Mouse (Mus musculus) MEL-GATA-1-ER (cell line): Measurements from ENCODE around the gene Duxf3.
"Not testable (repeated sequence)": the region's sequence is repeated elsewhere in the genome, so short reads cannot be mapped to it uniquely, and the experiment has no call there.

ENCODE experiments used
- DNase-seq: peaks from one replicate; pipeline ENCODE4 v3.0.0-alpha.2; 2012; ENCODE audit warnings: low read depth; ENCODE audit errors: extremely low read depth

The Duxf3 gene

DNA sequence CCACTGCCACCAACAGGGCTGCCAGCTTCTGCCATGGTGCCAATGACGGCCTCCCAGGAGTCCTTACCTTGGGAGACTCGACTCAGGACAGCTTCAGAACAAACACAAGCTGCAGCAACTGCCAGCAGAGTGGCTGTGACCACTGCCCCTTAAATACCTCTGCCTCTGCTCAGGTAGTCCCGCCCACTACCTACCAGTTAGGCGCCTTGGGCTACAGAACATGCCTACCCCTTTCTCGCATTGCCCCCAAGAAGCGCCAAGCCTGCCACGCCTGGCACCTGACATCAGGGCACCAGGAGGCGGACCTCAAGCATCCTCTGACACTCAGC, at the start of gene Duxf3:
Gene Duxf3, minus strand, starts transcription at position 35 of the 329 bp plus-strand sequence.
- not testable (repeated sequence) for DNase-seq

DNA sequence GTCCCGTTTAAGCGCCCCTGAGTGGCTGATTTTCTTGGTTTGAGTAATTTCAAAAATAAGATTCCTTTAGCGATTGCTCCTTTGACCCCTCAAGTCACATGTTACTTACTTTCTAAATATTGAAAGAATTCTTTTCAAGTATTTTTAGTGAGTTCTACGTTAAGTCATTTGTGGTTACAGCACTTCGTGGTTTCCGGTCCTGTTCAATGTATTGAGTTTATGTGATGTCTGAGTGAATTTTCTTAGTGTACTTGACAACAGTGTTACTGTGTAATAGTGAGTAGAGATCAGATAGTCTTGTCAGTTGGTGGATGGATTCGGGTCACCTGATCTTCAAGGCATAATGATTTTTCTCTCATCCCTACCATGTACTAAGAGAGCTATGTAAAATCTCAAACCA, 49.8 kb upstream of the Duxf3 start:
- DNase-seq: no peak

DNA sequence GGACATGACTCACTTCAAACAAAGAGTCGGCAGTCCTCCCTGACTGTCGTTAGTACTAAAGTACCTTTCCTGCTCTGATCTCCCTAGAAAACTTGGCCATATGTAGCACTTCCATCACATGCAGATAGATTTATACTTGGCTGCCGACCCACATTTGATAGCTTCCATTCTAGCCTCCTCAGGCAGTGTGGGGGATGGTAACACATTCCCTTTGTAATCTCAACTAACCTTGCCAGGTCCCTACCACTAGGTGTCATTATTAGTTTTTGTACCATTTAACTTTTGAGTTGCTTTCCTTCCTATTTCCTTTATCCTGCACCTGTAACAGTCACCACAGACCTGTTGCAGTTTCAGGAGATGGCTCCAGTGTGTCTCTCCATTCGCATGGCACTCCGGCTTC, 26.0 kb upstream of the Duxf3 start:
- DNase-seq: no peak

DNA sequence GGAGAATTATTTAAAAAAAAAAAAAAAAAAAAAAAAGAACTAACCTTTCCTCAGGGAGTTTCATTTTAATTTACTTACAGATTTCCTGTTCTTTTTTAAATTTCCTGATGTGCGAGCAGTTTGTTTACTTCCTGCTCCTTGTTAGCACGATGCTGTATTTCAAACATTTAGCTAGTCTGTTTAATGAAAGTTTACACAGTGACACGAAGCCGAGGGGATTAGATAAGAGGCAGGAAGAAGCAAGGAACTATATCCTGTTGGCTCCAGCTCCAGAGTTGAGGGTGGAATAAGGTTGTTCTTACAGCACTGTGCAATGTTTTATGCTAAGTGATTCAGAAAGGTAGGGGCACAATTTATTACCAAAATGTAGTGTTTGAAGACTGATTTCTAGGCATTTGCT, 23.5 kb upstream of the Duxf3 start:
- peak; percentile 15 for DNase-seq

DNA sequence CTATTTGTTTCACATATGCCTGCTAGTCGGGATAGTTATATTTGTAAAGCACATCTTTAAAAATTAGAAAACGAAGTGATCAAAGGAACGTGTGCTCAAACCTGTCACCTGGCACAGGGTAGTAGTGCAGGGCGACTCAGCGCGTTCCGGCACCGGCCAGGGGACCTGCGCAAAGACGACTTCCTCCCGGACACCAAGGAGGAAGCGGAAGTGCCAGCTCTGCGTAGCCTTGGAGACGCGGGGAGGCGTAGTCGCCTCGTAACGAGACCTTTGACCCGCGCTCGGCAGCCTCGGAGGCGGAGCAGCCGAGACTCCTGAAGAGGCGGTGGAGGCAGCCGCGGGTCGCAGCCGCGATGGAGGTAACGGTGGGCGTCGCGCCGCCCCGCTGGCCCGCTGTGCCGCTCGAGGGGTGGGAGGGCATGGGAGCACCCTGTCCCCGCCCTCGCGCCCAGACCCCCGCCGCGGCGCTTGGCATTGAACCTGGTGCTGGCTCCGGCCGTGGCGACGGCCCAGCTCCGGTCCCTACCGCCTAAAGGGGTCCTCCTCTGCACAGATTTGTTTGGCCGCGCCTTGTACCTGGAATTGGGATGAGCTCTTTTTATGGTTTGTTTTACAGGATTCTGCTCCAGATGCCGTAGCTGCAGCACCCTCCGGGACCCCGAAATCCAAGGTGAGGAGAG, 22.9 kb upstream of the Duxf3 start, which contains the start of gene Gcc2:
Gene Gcc2, plus strand, starts transcription at position 285 of the 680 bp plus-strand sequence.
- peak; percentile 90 for DNase-seq

DNA sequence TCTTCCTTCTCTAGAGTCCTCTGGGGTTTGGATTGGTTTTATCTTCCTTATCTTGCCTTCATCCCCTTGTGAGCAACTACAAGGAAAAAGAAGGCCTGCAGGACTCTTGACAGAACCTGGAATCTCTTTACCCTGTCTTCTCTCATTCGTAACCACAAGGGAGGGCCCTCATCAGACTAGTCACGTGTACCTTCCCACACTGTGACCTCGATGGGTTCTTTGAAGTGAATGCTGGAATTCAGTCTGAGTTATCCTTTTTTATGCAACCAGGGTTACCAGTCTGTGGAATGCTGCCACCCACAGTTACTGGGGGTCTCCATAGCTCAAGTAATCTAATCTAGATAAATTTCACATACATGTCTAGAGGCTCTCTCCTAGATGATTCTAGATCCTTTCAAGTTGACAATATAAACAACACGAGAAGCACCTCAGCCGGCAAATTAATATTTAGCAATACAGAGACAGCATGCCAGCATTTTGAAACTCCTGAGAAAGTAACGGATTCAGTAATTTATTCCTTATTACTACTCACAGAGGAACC, 22.2 kb upstream of the Duxf3 start:
- DNase-seq: peak; percentile 3

DNA sequence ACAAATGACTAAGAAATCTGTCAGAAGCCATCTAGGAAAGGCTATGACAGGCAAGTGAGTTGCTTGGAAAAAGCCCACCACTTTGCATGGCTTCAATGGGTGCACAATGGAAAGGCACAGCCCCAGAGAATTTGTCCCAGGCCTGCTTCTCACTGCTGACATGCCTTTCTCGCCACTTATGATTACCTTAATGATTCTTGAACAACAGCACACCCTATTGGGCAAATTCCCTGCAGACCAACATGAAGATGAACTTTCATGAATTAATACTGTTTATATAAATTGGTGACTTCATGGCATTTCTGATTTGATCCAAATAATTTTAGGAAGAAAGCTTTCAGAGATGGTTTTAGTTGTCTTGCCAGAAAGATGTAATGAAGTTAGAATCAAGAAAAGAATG, 17.1 kb upstream of the Duxf3 start:
- peak; percentile 4 for DNase-seq

DNA sequence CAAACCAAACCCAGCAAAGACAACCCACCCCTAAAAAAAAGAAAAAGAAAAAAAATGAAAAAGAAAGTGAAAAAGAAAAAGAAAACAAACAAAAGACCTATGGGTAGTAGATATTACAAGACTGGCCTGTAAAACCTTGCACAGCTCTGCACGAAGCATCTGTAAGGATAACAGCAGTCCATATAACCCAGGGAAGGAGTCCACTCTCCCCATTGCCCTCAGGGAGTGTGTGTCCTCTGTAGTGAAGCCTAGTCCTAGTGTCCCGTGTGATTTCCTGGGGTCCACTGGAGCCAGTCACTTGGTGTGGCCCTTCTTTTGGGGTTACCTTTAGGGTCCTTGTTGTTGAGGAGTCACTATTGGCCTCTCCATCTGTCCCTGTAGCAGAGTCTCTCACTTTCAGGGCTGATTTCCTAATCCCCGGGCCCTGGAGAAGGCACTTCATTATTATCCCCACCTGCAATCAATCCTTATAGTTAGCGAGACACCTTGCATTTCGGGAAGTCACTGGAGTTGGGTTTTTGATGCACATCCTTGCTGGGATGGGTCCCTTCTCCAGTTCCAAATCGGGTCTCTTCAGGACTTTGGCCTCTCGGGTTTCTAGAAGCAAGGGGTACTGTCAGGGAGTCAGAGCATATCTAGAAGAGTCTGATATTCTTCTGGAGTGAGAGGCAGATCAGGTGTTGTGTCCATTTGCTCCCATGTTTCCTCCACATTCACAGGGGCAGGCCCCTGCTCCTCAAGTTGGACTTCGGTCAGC, 6.7 kb upstream of the Duxf3 start:
- DNase-seq: not testable (repeated sequence)

DNA sequence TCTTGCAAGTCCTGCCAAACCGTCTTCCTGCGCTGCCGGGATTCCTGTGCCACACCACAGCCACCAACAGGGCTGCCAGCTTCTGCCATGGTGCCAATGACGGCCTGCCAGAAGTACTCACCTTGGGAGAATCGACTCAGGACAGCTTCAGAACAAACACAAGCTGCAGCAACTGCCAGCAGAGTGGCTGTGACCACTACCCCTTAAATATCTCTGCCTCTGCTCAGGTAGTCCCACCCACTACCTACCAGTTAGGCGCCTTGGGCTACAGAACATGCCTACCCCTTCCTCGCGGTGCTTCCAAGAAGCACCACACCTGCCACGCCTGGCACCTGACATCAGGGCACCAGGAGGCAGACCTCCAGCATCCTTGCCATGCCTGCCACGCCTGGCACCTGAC, 4.1 kb upstream of the Duxf3 start, which contains the start of gene Gm4981:
Gene Gm4981, minus strand, starts transcription at position 89 of the 400 bp plus-strand sequence.
- DNase-seq: no peak

DNA sequence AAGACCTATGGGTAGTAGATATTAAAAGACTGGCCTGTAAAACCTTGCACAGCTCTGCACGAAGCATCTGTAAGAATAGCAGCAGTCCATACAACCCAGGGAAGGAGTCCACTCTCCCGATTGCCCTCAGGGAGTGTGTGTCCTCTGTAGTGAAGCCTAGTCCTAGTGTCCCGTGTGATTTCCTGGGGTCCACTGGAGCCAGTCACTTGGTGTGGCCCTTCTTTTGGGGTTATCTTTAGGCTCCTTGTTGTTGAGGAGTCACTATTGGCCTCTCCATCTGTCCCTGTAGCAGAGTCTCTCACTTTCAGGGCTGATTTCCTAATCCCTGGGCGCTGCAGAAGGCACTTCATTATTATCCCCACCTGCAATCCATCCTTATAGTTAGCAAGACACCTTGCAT, 2.5 kb upstream of the Duxf3 start:
- not testable (repeated sequence) for DNase-seq

DNA sequence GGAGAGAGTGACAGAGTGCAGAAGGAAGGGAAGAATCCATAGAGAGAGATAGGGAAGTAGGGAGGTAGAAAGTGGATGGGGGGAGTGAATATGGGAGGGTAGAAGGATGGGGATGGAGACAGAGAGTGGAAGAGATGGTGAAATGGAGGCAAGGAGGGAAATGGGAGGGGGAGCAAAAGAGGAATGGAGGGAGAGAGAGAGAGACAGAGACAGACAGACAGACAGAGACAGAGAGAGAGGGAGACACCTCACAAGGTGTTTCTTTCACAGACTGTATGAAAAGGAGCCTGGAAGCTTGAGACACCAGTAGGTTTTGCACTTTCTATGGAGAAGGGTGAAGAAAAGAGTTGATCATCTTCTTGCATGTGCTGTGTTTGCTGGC, 1.3 kb upstream of the Duxf3 start:
- DNase-seq: not testable (repeated sequence)

DNA sequence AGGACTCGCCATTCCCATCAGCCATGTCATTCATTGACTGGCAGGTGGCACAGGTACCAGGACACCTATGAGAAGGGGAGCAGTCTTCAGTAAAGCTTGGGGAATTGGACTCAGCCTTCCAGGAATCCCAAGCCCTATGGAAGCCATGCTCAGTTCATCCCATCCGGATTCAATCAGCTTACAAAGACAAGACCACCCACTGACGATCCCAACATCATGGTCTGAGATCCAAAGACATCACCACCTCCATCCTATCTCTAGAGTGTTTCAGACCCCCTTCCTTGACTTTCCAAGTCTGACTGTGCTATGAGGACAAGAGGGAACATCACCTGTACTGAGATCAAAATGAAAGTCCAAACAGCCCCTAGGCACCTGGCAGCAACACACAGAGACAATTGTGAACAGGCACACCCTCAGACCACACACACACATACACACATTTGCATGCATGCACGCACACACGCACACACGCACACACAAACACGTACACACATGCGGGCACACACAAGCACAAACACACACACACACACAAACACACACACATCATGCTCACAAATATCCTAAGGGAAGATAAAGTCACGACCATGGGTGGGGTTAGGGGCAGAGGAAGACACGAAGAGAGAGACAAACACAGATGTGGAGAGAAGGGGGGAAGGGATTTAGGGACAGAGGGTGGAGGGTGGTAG, 722 bp upstream of the Duxf3 start:
- not testable (repeated sequence) for DNase-seq

DNA sequence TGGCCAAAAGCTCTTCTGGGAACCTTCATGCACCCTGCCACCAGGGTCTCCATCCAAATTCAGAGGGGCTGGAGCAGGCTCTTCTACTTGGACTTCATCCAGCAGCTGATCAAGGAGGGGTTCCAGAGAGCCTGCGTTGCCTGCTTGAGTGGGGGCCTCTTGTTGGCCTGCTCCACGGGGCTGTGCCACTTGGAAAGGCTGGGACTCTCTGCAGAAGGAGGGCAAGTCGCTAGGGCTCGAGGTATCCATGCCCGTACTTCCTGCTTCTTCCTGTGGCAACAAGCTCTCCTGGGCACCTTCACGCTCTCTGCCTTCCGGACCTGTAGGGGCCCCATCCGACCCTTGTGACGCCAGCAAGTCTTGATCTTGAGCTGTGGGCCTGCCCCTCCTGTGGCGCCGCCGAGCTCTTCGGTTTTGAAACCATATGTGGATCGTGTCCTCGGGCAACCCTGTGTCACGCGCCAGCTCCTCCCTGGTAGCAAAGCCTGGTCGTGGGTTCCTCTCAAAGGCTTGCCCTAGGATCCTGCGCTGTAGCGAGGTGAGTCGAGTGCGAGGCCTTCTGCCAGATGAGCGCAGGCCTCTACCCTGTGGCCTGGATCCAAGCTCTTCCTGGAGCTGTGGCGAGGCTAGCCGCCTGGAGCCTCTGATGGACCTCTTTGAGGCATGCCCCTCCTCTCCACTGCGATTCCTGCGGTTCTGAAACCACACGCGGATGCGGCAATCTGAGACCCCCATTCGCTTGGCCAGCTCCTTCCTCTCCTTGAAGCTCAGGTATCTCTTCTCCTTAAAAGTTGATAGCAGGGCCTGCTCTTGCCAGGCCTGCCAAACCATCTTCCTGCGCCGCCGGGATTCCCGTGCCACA, 465 bp downstream of the Duxf3 start:
- not testable (repeated sequence) for DNase-seq

DNA sequence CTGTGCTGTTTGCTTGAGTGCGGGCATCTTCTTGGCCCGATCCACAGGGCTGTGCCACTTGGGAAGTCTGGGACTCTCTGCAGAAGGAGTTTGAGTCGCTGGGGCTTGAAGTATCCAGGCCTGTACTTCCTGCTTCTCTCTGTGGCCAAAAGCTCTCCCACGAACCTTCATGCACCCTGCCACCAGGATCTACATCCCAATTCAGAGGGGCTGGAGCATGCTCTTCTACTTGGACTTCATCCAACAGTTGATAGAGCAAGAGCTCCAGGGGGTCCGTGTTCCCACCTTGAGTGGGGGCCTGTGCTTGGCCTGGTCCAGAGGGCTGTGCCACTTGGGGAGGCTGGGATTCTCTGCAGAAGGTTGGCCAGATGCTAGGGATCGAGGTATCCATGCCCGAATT, 1.4 kb downstream of the Duxf3 start:
- DNase-seq: not testable (repeated sequence)

DNA sequence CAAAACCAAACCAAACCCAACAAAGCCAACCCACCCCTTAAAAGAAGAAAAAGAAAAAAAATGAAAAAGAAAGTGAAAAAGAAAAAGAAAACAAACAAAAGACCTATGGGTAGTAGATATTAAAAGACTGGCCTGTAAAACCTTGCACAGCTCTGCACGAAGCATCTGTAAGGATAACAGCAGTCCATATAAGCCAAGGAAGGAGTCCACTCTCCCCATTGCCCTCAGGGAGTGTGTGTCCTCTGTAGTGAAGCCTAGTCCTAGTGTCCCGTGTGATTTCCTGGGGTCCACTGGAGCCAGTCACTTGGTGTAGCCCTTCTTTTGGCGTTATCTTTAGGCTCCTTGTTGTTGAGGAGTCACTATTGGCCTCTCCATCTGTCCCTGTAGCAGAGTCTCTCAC, 2.5 kb downstream of the Duxf3 start:
- DNase-seq: not testable (repeated sequence)

DNA sequence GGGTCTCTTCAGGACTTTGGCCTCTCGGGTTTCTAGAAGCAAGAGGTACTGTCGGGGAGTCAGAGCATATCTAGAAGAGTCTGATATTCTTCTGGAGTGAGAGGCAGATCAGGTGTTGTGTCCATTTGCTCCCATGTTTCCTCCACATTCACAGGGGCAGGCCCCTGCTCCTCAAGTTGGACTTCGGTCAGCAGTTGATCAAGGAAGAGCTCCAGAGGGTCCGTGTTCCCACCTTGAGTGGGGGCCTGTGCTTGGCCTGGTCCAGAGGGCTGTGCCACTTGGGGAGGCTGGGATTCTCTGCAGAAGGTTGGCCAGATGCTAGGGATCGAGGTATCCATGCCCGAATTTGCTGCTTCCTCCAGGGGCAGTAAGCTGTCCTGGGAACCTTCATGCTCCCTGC, 4.7 kb downstream of the Duxf3 start:
- not testable (repeated sequence) for DNase-seq

DNA sequence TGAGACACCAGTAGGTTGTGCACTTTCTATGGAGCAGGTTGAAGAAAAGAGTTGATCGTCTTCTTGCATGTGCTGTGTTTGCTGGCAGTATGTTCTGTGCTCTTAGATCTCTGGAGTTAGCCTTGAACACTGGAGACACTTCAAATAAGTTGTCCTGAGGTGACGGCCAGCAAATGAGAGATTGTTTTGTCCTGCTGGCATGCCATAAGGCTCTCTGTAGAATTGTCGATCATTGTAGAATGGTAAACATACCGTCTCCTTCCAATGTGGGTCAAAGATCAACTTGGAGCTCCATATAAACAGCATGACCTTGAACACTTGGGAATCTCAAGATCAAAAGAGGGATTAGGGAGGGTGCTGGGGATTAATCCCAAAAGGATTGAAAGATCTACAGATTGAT, 6.1 kb downstream of the Duxf3 start:
- DNase-seq: not testable (repeated sequence)

DNA sequence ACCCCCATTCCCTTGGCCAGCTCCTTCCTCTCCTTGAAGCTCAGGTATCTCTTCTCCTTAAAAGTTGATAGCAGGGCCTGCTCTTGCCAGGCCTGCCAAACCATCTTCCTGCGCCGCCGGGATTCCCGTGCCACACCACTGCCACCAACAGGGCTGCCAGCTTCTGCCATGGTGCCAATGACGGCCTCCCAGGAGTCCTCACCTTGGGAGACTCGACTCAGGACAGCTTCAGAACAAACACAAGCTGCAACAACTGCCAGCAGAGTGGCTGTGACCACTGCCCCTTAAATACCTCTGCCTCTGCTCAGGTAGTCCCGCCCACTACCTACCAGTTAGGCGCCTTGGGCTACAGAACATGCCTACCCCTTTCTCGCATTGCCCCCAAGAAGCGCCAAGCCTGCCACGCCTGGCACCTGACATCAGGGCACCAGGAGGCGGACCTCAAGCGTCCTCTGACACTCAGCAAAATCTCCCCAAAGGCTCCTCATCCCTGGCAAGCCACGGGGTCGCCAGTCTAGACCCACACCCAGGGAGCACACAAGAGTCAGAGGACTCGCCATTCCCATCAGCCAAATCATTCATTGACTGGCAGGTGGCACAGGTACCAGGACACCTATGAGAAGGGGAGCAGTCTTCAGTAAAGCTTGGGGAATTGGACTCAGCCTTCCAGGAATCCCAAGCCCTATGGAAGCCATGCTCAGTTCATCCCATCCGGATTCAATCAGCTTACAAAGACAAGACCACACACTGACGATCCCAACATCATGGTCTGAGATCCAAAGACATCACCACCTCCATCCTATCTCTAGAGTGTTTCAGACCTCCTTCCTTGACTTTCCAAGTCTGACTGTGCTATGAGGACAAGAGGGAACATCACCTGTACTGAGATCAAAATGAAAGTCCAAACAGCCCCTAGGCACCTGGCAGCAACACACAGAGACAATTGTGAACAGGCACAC, 7.4 kb downstream of the Duxf3 start, which contains the start of gene AW822073:
Gene AW822073, minus strand, starts transcription at position 104 of the 959 bp plus-strand sequence.
- not testable (repeated sequence) for DNase-seq

DNA sequence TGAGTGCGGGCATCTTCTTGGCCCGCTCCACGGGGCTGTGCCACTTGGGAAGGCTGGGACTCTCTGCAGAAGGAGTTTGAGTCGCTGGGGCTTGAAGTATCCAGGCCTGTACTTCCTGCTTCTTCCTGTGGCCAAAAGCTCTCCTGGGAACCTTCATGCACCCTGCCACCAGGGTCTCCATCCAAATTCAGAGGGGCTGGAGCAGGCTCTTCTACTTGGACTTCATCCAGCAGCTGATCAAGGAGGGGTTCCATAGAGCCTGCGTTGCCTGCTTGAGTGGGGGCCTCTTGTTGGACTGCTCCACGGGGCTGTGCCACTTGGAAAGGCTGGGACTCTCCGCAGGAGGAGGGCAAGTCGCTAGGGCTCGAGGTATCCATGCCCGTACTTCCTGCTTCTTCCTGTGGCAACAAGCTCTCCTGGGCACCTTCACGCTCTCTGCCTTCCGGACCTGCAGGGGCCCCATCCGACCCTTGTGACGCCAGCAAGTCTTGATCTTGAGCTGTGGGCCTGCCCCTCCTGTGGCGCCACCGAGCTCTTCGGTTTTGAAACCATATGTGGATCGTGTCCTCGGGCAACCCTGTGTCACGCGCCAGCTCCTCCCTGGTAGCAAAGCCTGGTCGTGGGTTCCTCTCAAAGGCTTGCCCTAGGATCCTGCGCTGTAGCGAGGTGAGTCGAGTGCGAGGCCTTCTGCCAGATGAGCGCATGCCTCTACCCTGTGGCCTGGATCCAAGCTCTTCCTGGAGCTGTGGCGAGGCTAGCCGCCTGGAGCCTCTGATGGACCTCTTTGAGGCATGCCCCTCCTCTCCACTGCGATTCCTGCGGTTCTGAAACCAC, 8.3 kb downstream of the Duxf3 start:
- DNase-seq: not testable (repeated sequence)
